Comparison of ENCODE assay signal across 8 mouse cellular contexts in the genomic region with DNA sequence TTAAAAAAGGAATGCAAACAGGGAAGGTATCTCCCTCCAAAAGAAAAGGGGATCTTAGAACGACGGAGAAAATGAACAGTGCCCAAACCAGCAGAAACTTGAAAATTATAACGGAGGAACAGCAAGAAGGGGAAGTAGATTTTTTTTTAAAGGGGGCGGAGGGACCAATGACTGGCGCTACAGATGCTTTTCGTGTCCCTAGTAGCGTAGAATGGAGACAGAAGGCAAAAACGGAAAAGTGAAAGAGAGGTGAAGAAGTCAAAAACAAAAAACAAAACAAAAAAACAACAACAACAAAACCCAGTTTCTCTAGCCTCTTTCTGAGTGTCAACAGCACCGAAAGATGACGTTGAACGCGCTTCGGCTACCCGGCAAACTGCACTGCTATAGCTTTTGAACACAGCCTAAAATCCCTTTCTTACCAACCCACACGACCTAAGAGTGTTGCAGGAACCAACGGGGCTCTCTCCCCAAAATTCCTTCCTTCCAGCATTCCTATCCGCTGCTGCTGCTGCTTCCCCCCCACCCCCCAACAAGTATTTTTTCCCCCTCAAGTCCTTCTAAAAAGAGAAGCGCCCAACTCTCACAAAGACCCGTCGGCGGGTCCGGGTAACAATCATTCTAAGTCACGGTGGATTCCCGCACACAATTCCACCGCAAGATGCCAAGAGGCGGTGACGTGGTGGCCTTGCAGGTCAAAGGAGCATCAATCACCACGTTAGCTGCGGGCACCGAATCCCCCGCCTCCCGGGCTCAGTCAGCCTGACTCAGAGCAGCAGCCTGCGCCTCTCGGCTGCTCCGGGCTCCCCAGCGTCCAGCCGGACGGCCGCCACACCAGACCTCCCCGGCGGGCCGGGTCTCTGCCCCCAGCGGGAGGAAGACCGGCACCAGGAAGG. TPM values are rescaled to one million over a fixed set of nuclear protein-coding genes. Genes with fewer than 3 reads are reported as not detected.
DNase-seq lines count a peak whose midpoint lies in the region; ATAC-seq and TF ChIP-seq lines count a peak whose summit lies in the region.

No protein-coding gene starts in this region.

- H3K9me3 ChIP-seq in heart, embryonic 14.5 days (ENCODE audit: control insufficient read depth, low read length): no peaks in the 10 kb centered on the region

- H3K27me3 ChIP-seq in heart, adult 2 months (ENCODE audit: control insufficient read depth, insufficient read depth, low read length): no peaks in the 10 kb centered on the region
- no peaks in the 10 kb centered on the region for H3K27me3 ChIP-seq in heart, embryonic 14.5 days (ENCODE audit: control insufficient read depth, insufficient read depth, low read length)

- H3K36me3 ChIP-seq in heart, adult 2 months (ENCODE audit: control insufficient read depth, insufficient read depth, low read length): no peaks in the 10 kb centered on the region
- no peaks in the 10 kb centered on the region for H3K36me3 ChIP-seq in heart, embryonic 14.5 days (ENCODE audit: control insufficient read depth, insufficient read depth, low read length)

- ATAC-seq in heart, embryonic 14.5 days (ENCODE audit: insufficient number of reproducible peaks, insufficient read depth, low FRiP score, low read depth): peak; percentile 14; the same call in 1 of the 2 replicates

- peak overlapping the region; percentile 100 for H3K9ac ChIP-seq in heart, adult 2 months (ENCODE audit: low read depth, low read length)
- H3K9ac ChIP-seq in heart, embryonic 14.5 days (ENCODE audit: low read length): peak overlapping the region; percentile 99

- TF ChIP-seq EP300 in heart, adult 2 months (IDR thresholded peaks at IDR 0.05; ENCODE audit: insufficient read depth, low read depth, low read length): no peak

- under 1% methylated on average over 44 of the region's 44 CpGs for WGBS in heart, adult 2 months
- under 1% methylated on average over 44 of the region's 44 CpGs for WGBS in heart, embryonic 14.5 days

- H3K4me1 ChIP-seq in heart, adult 2 months (ENCODE audit: control insufficient read depth, insufficient read depth, low read length): peaks cover 6% of the 10 kb centered on the region
- peaks cover 7 to 30% of the 10 kb centered on the region in 2 experiments for H3K4me1 ChIP-seq in heart, embryonic 14.5 days (ENCODE audit: control insufficient read depth in 2 of 2, insufficient read depth in 2 of 2, low read length in 2 of 2)

- H3K4me3 ChIP-seq in heart, adult 2 months: peak overlapping the region; percentile 79
- peak overlapping the region; percentile 95 to 98 for H3K4me3 ChIP-seq in heart, embryonic 14.5 days (ENCODE audit: control insufficient read depth in 1 of 2, insufficient read depth in 1 of 2, low read depth in 1 of 2, low read length in 2 of 2)

- no peak for TF ChIP-seq CTCF in heart, adult 2 months (IDR thresholded peaks at IDR 0.05)

- intact Hi-C loops in heart, adult 2 months (cut with DNase I): no loop called here

- peaks cover 3% of the 10 kb centered on the region; the same call in 1 of the 2 replicates for H3K79me2 ChIP-seq in heart, adult 2 months (replicated peaks; ENCODE audit: control insufficient read depth, insufficient read depth, low read length)

- no peak for TF ChIP-seq POLR2A in heart, adult 2 months (IDR thresholded peaks at IDR 0.05; ENCODE audit: insufficient read depth, low read depth, low read length)

- H3K27ac ChIP-seq in heart, adult 2 months: peak overlapping the region; percentile 85
- H3K27ac ChIP-seq in heart, embryonic 14.5 days (replicated peaks in 1 of 2; ENCODE audit: control insufficient read depth in 1 of 2, insufficient read depth in 1 of 2, low read depth in 2 of 2, low read length in 2 of 2): peak overlapping the region; percentile 81 to 95

- DNase-seq in heart, adult 2 months: peak in 1 of 2 experiments; percentile 71
- no peak for DNase-seq in heart, adult 9 months (ENCODE audit: low spot score in 2 of 2)
- peak; percentile 59 for DNase-seq in ZHBTc4 (ENCODE audit: low read depth, low spot score)
- peak; percentile 76 for DNase-seq in embryo, embryonic 10.5 days (ENCODE audit: low spot score)
- peak; percentile 39 to 71 for DNase-seq in kidney, postnatal 25 days
- peak; percentile 86 for DNase-seq in mesoderm, embryonic 11.5 days (ENCODE audit: low read depth, low spot score)
- peak; percentile 53 to 83 for DNase-seq in spleen, postnatal 4 days (ENCODE audit: low spot score in 2 of 2)

- peak overlapping the region; percentile 93 for H3K4me2 ChIP-seq in heart, embryonic 14.5 days (ENCODE audit: low read length)

RNA-seq across cellular contexts. Expression of gene Grb2, which starts 0.8 kb away (rescaled TPM):
- 100 to 1,000 TPM; 107 to 109 TPM for total RNA-seq in heart, adult 2 months (2021)
- polyA plus RNA-seq in heart, adult 2 months (2012; rRNA removed): 52.0 and 73.2 TPM in 2 replicates
- 59.4 and 63.9 TPM in 2 replicates for polyA plus RNA-seq in heart, embryonic 14.5 days (2014; fragmentation: Nextera tagmentation; extraction: Ambion mirVana)

RNA-seq across cellular contexts. Expression of gene Tmem94, which starts 57.7 kb away (rescaled TPM):
- 100 to 1,000 TPM in 1 of 2 experiments, 10 to 100 TPM in 1; 99.5 to 103 TPM for total RNA-seq in heart, adult 2 months (2021)
- 125 and 135 TPM in 2 replicates for polyA plus RNA-seq in heart, adult 2 months (2012; rRNA removed)
- 27.1 and 28.7 TPM in 2 replicates for polyA plus RNA-seq in heart, embryonic 14.5 days (2014; fragmentation: Nextera tagmentation; extraction: Ambion mirVana)

Comparison
In these comparisons a context has a peak if more than half of its experiments do, and no peak if none do; other contexts are left out.
1. DNase-seq: peak in ZHBTc4 (single experiment), embryo, embryonic 10.5 days (single experiment), kidney, postnatal 25 days (2 of 2), mesoderm, embryonic 11.5 days (single experiment) and spleen, postnatal 4 days (2 of 2); none in heart, adult 9 months (0 of 2).